Mouse (Mus musculus) adrenal gland, postnatal 10 days (tissue): ENCODE data around the gene Mcat. TPM values are rescaled to one million over a fixed set of nuclear protein-coding genes. Genes with fewer than 3 reads are reported as not detected.
"Not testable (repeated sequence)": the region's sequence is repeated elsewhere in the genome, so short reads cannot be mapped to it uniquely, and the experiment has no call there.

Experiments used
- DNase-seq: peaks from one replicate; pipeline ENCODE4 v3.0.0; 2021; ENCODE audit warnings: mixed read lengths
- microRNA-seq: library from miRNA; unstranded; fragments of <30 nt; microRNA quantifications from one replicate; pipeline ENCODE4 v1.2.0, GENCODE M21; 2021
- total RNA-seq, 2 experiments: library from RNA; stranded (reverse); gene quantifications; 2 replicates each; pipeline ENCODE4 v1.2.3; 2021

The Mcat gene
- total RNA-seq, 2 experiments from 2014 or later = 43.1 to 49.3 TPM

DNA sequence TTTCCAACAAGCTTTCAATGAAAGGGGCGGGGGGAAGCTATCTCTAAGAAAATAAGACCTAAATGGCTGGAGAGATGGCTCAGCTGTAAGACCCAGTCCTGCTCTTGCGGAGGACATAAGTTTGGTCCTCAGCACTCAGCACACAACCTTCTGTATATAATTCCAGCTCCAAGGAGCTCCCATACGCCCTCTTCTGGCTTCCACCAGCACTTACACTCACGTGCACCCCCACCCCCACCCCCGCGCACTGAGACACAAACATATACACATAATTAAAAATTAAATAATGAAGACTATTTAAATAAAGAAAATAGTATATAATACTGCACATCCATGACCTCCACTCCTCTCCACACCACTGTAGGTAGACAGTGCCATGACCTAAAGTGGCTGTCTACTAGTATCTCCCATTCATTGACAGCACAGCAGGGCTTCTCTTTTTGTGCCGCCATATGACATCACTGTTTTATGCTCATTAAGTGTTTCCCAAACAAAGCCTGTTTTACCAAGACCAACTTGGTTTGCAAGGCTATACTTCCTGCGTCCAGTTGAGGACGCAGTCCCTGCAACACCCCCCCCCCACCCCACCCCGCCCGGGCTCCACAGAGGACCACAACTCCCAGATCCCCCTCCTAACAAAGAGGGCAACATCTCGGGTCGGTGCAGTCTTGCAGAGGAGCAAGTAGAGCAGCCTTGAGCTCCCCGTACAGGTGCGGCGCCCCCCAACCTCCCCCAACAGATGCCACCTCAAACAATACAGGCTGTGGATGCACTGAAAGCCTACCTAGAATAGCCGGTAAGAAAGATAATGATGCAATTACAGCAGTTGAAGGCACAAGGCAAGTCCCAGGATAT is 53.4 kb downstream of the Mcat start:
- DNase-seq = no peak

DNA sequence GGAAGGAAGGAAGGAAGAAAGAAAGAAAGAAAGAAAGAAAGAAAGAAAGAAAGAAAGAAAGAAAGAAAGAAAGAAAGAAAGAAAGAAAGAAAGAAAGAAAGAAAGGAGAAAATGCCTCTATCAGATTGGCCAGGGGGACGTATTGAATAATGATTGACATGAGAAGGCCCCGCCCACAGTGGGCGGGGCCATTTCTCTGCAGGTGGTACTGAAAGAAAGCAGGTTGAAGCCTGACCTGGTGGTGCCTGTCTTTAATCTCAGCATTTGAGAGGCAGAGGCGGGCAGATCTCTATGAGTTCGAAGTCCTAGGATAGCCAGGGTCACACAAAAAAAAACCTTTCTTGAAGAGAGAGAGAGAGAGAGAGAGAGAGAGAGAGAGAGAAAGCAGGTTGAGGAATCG is 62.1 kb downstream of the Mcat start:
- DNase-seq = not testable (repeated sequence)

DNA sequence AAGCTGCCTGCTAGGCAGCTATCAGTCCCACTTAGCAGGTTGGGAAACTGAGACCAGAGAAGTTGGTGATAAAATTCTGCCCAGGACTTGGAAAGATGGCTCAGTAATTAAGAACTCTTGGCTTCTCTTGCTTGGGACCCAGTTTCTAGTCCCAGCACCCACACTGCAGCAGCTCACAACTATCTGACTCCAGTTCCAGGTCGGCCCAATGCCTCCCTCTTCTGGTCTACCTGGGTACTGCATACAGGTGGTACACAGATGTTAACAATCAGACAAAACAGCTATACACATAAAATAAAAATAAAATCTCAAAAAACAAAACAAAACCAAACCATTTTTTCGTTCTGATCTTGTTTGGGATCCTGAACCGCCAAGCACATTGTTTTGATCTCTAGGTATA is 63.2 kb downstream of the Mcat start:
- DNase-seq = peak; percentile 56

DNA sequence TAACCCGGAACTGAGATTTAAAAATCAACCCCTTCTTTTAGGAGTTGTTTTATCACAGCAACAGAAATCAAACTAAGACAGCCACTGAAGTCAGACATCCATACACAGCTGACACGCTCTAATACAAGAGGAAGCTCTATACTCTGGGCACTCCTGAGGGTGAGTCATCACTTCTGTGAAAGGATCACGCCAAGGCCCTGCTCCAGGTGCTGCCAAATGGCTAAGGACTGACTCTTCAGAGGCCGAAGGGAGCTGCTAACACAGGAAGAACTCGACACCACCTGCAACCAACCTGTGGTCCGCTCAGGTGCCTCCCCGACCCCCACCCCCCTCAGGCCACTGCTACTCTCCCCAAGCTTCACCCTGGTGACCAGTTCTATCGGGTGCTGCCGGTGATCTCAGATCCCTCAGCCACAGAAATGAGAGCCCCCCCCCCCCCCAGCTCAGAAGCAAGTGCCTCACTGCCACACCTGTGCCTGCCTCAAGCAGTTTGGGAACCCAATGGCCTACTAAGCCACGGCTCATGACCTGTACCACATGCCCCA is 64.3 kb downstream of the Mcat start:
- DNase-seq = no peak

DNA sequence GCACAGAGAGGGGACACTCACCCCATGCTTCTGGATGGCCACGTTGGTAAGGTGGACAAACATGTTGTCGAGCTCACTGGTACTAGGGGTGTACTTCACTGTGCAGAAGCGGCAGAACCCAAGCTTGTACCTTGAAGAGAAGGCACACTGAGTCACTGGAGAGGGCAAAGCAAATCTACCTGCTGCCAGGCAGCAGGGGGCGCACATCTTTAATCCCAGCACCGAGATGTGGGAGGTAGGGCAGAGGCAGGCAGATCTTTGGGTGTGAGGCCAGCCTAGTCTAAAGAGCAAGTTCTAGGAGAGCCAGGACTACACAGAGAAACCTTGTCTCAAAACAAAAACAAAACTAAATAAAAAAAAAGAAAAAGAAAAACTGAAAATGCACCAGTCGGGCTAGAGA is 66.3 kb downstream of the Mcat start:
- no peak for DNase-seq

Small RNA genes within 50 kb of the gene (microRNA-seq; reads per million reads assigned to microRNA genes)
- not detected for gene Gm24575

Other genes starting within 250 kb of the Mcat start
- 10 to 100 TPM; 24.0 to 24.7 TPM for gene Arfgap3, start 213.5 kb downstream of the Mcat start, total RNA-seq
- gene Pacsin2, start 99.2 kb downstream of the Mcat start, total RNA-seq = 10 to 100 TPM; 69.9 to 76.3 TPM
- 1 to 10 TPM; 7.0 to 9.5 TPM for gene Ttll1, start 52.9 kb downstream of the Mcat start, total RNA-seq
- gene Bik, start 36.9 kb downstream of the Mcat start, total RNA-seq = 10 to 100 TPM; 10.4 to 12.1 TPM
- 100 to 1,000 TPM; 298 to 316 TPM for gene Tspo, start 195 bp downstream of the Mcat start, total RNA-seq
- 10 to 100 TPM; 19.0 to 21.1 TPM for gene Ttll12, start 31.4 kb upstream of the Mcat start, total RNA-seq
- gene Scube1, start 161.2 kb upstream of the Mcat start, total RNA-seq = 1 to 10 TPM; 5.5 to 9.4 TPM
- gene Mpped1, start 215.7 kb upstream of the Mcat start, total RNA-seq = under 1 TPM in 1 of 2 experiments, not detected in 1; 0.27 TPM